Mouse (Mus musculus) forebrain, embryonic 15.5 days (tissue): ENCODE measurements at regions not wholly inside any gene's neighbourhood (a gene's known extent, or its start where the extent isn't known, plus 50 kb on each side); places are given as distances from the start of the nearest gene placed in this dataset.
A peak's percentile ranks its signal among the peaks of the same experiment; 100 is the strongest.

ENCODE experiments used
- ATAC-seq: fragments of 200-750 bp; cut with Nextera tagmentation; replicated peaks from 2 replicates; pipeline ENCODE4 v1.8.0; 2017; ENCODE audit warnings: mild to moderate bottlenecking, moderate TSS enrichment, moderate library complexity
- H3K27ac ChIP-seq: fragments of 300-500 bp; sonication (generic); replicated peaks from 2 replicates; pipeline ENCODE4 v1.5.1; 2015; ENCODE audit warnings: mild to moderate bottlenecking, inconsistent platforms
- H3K27me3 ChIP-seq: fragments of 300-500 bp; sonication (generic); 2 replicates; pipeline ENCODE4 v1.6.1; 2015; ENCODE audit warnings: inconsistent platforms
- H3K36me3 ChIP-seq: fragments of 300-500 bp; sonication (generic); 2 replicates; pipeline ENCODE4 v1.6.1; 2015; ENCODE audit warnings: mild to moderate bottlenecking, inconsistent platforms
- H3K4me1 ChIP-seq: fragments of 300-500 bp; sonication (generic); 2 replicates; pipeline ENCODE4 v1.6.1; 2015; ENCODE audit warnings: inconsistent platforms
- H3K4me2 ChIP-seq: fragments of 300-500 bp; sonication (generic); replicated peaks from 2 replicates; pipeline ENCODE4 v1.6.1; 2015; ENCODE audit warnings: mild to moderate bottlenecking, inconsistent platforms
- H3K4me3 ChIP-seq: fragments of 300-500 bp; sonication (generic); 2 replicates; pipeline ENCODE4 v1.5.1; 2015; ENCODE audit warnings: mild to moderate bottlenecking, inconsistent platforms
- H3K9ac ChIP-seq: fragments of 300-500 bp; sonication (generic); replicated peaks from 2 replicates; pipeline ENCODE4 v1.6.1; 2015; ENCODE audit warnings: mild to moderate bottlenecking, inconsistent platforms
- H3K9me3 ChIP-seq: fragments of 300-500 bp; sonication (generic); 2 replicates; pipeline ENCODE4 v1.6.1; 2016; ENCODE audit warnings: inconsistent platforms
- WGBS: fragments of 180-500 bp; shearing (Covaris S2); methylation state at CpG from one replicate; pipeline ENCODE4 v1.1.7; 2015; ENCODE audit warnings: mixed read lengths; 5-methylcytosine and 5-hydroxymethylcytosine counted together

DNA sequence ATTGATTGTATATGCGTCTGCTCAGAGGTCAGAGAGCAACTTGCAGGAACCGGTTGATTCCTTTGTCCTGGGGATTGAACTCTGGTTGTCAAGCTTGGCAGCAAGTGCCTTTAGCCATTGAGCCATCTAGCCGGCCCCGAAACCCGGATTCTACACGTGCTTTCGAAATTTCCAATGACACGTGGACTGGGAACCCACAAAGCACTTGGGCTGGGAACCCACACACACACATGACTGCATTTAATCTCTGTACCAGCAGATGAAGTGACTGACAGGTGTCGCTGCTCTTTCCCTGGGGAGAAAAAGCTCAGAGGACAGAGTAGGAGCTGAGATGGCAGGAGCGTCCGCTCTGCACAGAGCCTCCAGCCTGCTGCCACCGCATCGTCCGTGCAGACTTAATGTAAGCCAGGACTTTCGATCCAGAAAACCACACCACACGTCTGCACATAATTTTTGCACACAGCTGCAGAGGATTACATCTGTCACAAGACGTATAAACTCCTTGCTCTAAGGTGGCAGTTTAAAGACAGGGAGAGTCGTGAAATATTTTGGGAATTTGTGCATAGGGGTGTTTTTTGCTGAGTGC lies 129.4 kb upstream of the Zfp217 start:
- WGBS: 92% methylated on average over 18 of the region's 18 CpGs
- no peak for ATAC-seq

DNA sequence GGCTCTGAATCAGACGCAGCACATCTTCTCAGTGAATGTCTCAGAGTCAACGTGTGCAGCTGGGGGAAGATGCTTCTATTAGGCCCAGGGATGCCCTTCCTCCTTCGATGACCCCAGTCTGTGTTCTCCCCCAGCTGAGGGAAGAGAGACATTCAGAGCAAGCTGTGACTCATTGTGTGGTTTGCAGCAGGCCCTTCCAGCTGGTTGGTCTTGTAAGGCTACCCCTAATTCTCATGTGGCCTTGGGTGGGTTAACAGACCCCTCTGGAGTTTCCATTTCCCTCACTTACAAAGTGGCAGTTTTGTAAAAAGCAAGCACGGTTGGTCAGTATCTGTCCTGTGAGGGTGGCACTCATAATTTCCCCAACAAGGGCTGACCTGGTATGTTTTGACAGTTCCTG lies 127.8 kb upstream of the Zfp217 start:
- 53% methylated on average over 4 of the region's 4 CpGs for WGBS
- Histone ChIP-seq H3K27ac (no peak overlapping the region), H3K4me1 (no peaks in the 10 kb centered on the region), H3K27me3 (no peaks in the 10 kb centered on the region), H3K4me3 (no peak overlapping the region), H3K4me2 (no peak overlapping the region), H3K9ac (no peak overlapping the region), H3K9me3 (no peaks in the 10 kb centered on the region), H3K36me3 (no peaks in the 10 kb centered on the region)
- ATAC-seq: no peak

More for the DNA sequence above, 129.4 kb upstream of the Zfp217 start:
- Histone ChIP-seq H3K27me3 (no peaks in the 10 kb centered on the region), H3K4me1 (no peaks in the 10 kb centered on the region), H3K4me2 (no peak overlapping the region), H3K9me3 (no peaks in the 10 kb centered on the region), H3K4me3 (no peak overlapping the region), H3K9ac (no peak overlapping the region), H3K36me3 (no peaks in the 10 kb centered on the region), H3K27ac (no peak overlapping the region)

DNA sequence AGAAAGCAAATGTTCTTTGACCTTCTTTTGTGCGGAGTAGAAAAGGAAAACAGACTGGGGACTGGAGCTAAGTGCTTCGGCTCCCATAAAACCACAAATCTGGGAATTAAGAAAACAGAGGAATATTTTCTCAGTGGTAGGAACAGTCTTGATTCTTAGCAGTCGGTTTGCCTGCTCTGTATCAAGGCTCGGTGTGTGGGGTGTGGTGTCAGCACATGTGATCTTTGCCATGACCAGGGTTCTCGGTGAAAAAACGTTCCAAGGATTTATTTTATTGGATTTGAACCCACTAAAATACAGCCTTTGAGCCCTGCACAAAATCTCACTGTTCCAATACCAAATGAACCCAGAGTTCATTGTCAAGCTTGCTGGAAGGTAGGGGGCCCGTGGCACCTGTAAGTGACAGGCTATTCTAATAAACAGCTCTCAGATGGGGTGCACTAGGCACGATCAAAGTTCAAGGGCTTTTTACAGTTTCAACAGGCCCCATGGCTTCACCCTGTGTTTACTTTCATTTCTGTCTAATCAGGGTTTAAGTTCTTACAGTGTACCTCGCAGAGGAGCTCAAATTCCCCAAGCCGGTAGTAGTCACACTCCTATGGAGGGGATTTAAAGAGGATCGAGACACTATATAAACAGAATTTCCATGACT lies 122.1 kb upstream of the Zfp217 start:
- Histone ChIP-seq H3K36me3 (no peaks in the 10 kb centered on the region), H3K9ac (no peak overlapping the region), H3K27me3 (no peaks in the 10 kb centered on the region), H3K9me3 (no peaks in the 10 kb centered on the region), H3K4me1 (peaks cover 7% of the 10 kb centered on the region; the same call in 1 of the 2 replicates), H3K27ac (no peak overlapping the region), H3K4me3 (no peak overlapping the region), H3K4me2 (no peak overlapping the region)
- ATAC-seq: no peak
- 85% methylated on average over 11 of the region's 11 CpGs for WGBS

DNA sequence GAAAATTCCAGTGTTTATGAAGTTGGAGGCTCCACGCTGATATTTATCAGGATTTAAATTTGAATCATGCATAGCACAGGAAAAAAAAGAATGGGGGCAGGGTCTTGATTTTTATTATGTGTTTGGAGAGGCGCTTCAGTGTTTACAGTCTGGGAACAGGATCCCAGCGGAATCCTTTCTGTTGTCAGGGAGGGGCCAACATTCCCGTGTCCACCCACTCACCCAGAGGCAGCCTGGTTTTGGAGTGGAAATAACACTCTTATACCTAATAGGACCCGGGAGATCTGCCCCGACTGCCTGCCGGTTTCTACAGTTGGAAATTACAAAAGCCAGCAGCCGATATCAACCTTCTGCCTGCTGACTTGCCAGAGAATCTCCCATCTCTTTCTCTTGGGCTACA lies 120.2 kb upstream of the Zfp217 start:
- Histone ChIP-seq H3K4me2 (no peak overlapping the region), H3K36me3 (no peaks in the 10 kb centered on the region), H3K4me1 (peaks cover 7% of the 10 kb centered on the region; the same call in 1 of the 2 replicates), H3K9ac (no peak overlapping the region), H3K4me3 (no peak overlapping the region), H3K9me3 (no peaks in the 10 kb centered on the region), H3K27me3 (no peaks in the 10 kb centered on the region), H3K27ac (no peak overlapping the region)
- no peak for ATAC-seq
- 39% methylated on average over 8 of the region's 8 CpGs for WGBS

DNA sequence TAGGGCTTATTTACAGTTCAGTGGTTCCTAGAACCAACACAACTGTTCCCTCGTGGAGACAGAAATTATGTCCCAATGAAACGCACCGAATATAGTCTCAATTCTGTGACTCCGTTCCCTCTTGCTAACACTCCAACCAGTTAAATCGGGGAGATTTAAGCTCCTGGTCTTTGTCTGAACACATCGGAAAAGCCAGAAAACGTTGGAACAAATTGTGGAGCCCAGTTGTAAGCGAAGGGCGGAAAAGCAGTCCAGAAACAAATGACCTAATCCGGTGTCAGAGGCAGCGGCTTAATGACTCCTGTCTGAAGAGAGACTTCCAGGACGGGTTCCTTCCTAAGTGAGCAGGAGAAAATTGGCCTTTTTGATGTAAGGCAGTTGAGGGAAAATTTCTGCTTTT lies 119.2 kb upstream of the Zfp217 start:
- Histone ChIP-seq H3K4me1 (peaks cover 7% of the 10 kb centered on the region; the same call in 1 of the 2 replicates), H3K27me3 (no peaks in the 10 kb centered on the region), H3K4me2 (peak overlapping the region; percentile 51), H3K36me3 (no peaks in the 10 kb centered on the region), H3K9ac (0 out of 2 replicates have a peak overlapping the region, but pooled peaks have one; percentile 14), H3K4me3 (peak overlapping the region; percentile 30), H3K9me3 (no peaks in the 10 kb centered on the region), H3K27ac (no peak overlapping the region)
- WGBS: 4% methylated on average over 12 of the region's 12 CpGs
- no peak for ATAC-seq

DNA sequence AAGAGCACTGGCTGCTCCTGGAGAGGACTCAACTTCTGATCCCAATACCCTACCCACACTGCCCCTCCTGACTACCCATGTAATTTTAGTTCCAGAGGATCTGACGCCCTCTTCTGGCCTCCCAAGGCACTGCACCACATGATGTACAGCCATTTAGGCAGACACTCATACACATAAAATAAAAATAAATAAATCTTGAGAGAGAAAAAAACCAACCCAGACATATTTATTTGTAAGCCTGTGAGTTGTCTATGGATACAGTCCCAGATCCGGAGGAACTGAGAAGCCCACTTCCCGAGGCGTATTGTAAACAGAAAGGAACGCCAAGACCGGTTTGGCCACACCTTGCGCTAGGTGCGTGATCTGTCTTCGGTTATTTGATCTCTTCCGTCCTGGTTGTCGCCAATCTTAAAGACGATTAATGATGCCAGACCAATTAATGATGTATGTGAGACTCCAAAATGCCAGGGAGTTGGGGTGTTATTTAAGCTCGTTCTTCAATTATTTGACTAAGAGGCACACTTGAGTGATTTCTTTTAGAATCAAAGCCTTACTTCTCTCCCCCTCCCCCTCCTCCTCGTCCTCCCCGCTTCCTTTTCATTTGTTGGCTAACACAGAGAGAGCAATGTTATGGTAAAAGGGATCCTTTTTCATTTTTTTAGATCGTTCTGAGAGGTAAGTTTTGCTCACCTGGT lies 118.7 kb upstream of the Zfp217 start:
- no peak overlapping the region for H3K27ac ChIP-seq
- peak overlapping the region; percentile 51 for H3K4me2 ChIP-seq
- H3K4me3 ChIP-seq: peak overlapping the region; percentile 30
- peaks cover 7% of the 10 kb centered on the region; the same call in 1 of the 2 replicates for H3K4me1 ChIP-seq
- H3K27me3 ChIP-seq: no peaks in the 10 kb centered on the region
- ATAC-seq: no peak
- H3K9me3 ChIP-seq: no peaks in the 10 kb centered on the region
- H3K9ac ChIP-seq: peak overlapping the region; percentile 14; the same call in 1 of the 2 replicates
- no peaks in the 10 kb centered on the region for H3K36me3 ChIP-seq
- 5% methylated on average over 16 of the region's 16 CpGs for WGBS

DNA sequence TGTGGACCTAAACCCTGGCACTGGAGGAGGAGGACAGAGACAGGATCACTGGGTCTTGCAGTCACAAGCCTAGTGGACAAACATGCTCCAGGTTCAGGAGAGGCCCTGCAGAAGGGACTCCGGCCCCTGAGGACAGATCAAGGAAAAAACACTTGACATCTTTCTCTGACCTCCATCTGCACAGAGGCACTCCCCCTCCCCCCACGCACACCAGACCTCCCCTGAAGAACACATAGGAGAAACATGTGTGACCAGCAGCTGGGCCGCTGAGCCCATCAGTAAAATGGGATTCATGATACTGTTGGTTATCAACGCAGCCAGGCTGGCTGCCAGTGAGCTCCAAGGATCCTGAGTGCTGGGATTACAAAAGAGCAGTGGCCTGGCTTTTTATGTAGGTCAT lies 115.7 kb upstream of the Zfp217 start:
- Histone ChIP-seq H3K9me3 (no peaks in the 10 kb centered on the region), H3K9ac (no peak overlapping the region), H3K27me3 (no peaks in the 10 kb centered on the region), H3K4me3 (no peak overlapping the region), H3K36me3 (no peaks in the 10 kb centered on the region), H3K4me2 (no peak overlapping the region), H3K27ac (no peak overlapping the region), H3K4me1 (peaks cover 7% of the 10 kb centered on the region; the same call in 1 of the 2 replicates)
- WGBS: 71% methylated on average over 4 of the region's 4 CpGs
- ATAC-seq: no peak

DNA sequence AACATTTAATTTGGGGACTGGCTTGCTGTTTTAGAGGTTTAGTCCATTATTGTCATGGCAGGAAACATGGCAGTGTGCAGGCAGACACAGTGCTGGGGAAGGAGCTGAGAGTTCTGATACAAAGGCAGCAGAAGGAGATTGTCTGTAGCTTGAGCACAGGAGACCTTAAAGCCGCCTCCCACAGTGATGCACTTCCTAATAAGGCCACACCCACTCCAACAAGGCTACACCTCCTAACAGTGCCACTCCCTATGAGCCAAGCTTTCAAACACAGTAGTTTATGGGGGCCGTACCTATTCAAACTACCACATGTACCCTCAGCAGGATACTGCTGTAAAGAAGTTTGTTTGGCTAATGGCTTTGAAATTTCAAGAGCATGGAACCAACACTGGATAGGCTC lies 113.3 kb upstream of the Zfp217 start:
- Histone ChIP-seq H3K9ac (no peak overlapping the region), H3K36me3 (no peaks in the 10 kb centered on the region), H3K4me1 (no peaks in the 10 kb centered on the region), H3K4me3 (no peak overlapping the region), H3K9me3 (no peaks in the 10 kb centered on the region), H3K27ac (no peak overlapping the region), H3K4me2 (no peak overlapping the region), H3K27me3 (no peaks in the 10 kb centered on the region)
- WGBS: 84% methylated on average over 2 of the region's 2 CpGs
- ATAC-seq: no peak

DNA sequence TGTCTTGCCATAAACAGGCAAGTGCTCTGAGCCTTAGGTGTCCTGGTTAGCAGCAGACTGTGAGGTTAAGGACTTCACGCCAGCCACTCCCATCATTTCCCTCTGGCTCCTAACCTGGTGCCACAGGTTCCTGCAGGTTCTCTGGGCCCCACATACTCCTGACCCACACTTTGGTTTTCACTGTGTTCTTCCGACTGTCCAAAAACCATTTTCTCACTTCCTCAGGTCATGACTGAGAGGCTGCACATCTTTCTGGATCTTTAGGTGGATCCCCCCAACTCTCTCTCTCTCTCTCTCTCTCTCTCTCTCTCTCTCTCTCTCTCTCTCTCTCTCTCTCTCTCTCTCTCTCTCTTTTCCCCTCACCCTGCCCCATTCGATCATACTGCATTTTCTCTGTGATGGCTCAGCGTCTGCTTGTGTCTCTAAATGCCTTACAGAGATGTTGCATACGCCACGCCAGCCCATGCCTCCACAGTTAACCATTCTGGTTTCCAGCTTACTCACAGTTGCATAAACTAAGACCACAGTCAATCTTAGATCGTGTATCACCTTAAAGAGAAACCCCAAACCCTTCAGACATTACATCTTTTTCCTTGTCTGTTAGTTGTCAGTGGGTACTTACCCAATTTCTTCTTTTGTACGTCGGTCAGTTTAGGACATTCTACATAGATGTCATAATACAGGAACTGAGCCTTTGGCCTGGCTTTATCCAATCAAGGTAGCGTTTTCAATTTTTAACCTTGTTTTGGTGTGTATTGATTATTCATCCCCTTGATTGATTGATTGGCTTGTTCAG lies 112.0 kb upstream of the Zfp217 start:
- no peak overlapping the region for H3K27ac ChIP-seq
- H3K9ac ChIP-seq: no peak overlapping the region
- H3K4me1 ChIP-seq: no peaks in the 10 kb centered on the region
- H3K4me3 ChIP-seq: no peak overlapping the region
- no peaks in the 10 kb centered on the region for H3K36me3 ChIP-seq
- 93% methylated on average over 10 of the region's 10 CpGs for WGBS
- no peaks in the 10 kb centered on the region for H3K27me3 ChIP-seq
- H3K9me3 ChIP-seq: no peaks in the 10 kb centered on the region
- no peak overlapping the region for H3K4me2 ChIP-seq
- ATAC-seq: no peak

DNA sequence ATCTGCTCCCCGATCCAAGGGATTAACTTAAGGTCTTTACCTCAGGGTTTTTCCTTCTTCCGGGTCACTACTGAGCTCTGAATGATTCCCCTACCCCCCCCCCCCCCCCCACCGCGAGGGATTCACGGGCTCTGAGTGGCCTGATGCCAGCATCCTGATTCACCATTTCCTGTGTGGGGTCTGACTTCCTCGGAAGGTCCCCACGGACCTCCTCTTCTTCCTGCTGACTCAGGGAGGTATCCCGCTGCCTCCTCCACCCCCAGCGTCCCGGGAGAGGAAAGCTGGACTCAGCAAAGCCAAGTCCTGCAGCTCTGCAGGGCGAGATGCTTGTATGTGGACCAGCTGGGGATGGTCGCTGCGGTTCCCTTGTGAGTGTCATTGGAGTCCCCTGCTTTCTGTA lies 110.5 kb upstream of the Zfp217 start:
- H3K27ac ChIP-seq: no peak overlapping the region
- H3K9ac ChIP-seq: no peak overlapping the region
- no peak for ATAC-seq
- no peaks in the 10 kb centered on the region for H3K36me3 ChIP-seq
- 74% methylated on average over 13 of the region's 13 CpGs for WGBS
- no peaks in the 10 kb centered on the region for H3K27me3 ChIP-seq
- H3K4me3 ChIP-seq: no peak overlapping the region
- no peak overlapping the region for H3K4me2 ChIP-seq
- no peaks in the 10 kb centered on the region for H3K4me1 ChIP-seq
- H3K9me3 ChIP-seq: no peaks in the 10 kb centered on the region

DNA sequence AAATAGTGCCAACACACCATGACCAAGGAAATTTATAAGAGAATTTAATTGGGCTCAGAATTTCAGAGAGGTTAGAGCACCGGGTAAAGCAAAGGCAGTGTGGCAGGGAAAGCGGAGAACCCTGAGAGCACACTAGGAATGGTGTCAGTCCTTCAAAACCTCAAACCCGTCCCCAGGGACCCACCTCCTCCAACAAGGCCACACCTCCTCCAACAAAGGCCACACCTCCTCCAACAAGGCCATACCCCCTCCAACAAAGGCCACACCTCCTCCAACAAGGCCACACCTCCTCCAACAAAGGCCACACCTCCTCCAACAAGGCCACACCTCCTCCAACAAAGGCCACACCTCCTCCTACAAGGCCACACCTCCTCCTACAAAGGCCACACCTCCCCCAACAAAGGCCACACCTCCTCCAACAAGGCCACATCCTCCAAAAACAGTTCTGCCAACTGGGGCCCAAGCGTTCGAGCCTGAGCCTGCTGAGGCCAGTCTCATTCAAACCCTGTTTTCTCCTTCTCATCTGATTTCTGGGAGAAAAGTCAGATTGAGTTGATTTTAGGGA lies 109.8 kb upstream of the Zfp217 start:
- no peaks in the 10 kb centered on the region for H3K36me3 ChIP-seq
- H3K4me1 ChIP-seq: no peaks in the 10 kb centered on the region
- H3K4me2 ChIP-seq: no peak overlapping the region
- no peak for ATAC-seq
- H3K9ac ChIP-seq: no peak overlapping the region
- H3K27me3 ChIP-seq: no peaks in the 10 kb centered on the region
- 89% methylated on average over 5 of the region's 5 CpGs for WGBS
- no peaks in the 10 kb centered on the region for H3K9me3 ChIP-seq
- H3K27ac ChIP-seq: no peak overlapping the region
- no peak overlapping the region for H3K4me3 ChIP-seq

DNA sequence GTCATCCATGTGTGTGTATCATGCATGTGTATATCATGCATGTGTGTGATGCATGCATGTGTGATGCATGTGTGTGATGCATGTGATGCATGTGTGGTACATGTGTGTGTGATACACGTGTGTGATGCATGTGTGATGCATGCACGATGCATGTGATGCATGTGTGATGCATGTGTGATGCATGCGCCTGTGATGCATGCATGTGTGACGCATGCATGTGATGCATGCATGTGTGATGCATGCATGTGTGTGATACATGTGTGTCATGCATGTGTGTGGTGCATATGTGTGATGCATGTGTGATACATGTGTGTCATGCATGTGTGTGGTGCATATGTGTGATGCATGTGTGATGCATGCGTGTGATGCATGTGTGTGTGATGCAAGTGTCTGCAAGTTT lies 108.1 kb upstream of the Zfp217 start:
- WGBS: 94% methylated on average over 5 of the region's 5 CpGs
- H3K4me1 ChIP-seq: no peaks in the 10 kb centered on the region
- H3K4me2 ChIP-seq: no peak overlapping the region
- H3K36me3 ChIP-seq: no peaks in the 10 kb centered on the region
- H3K4me3 ChIP-seq: no peak overlapping the region
- no peak overlapping the region for H3K27ac ChIP-seq
- no peaks in the 10 kb centered on the region for H3K9me3 ChIP-seq
- no peak overlapping the region for H3K9ac ChIP-seq
- H3K27me3 ChIP-seq: no peaks in the 10 kb centered on the region
- ATAC-seq: no peak
